Mouse (Mus musculus) neural tube, embryonic 11.5 days (tissue): ENCODE measurements around the gene Gm9733. TPM values are rescaled to one million over a fixed set of nuclear protein-coding genes. Genes with fewer than 3 reads are reported as not detected.

Experiments
- ATAC-seq: fragments of 200-750 bp; cut with Nextera tagmentation; 2 replicates; pipeline ENCODE4 v1.8.0; 2017; ENCODE audit warnings: moderate number of reproducible peaks, mild to moderate bottlenecking, moderate TSS enrichment, moderate library complexity; ENCODE audit not compliant: insufficient read depth, low FRiP score, low TSS enrichment
- DNase-seq: peaks from one replicate; pipeline ENCODE4 v3.0.0-alpha.2; 2015; ENCODE audit warnings: low spot score
- H3K27ac ChIP-seq: fragments of 300-500 bp; sonication (generic); 2 replicates; pipeline ENCODE4 v1.5.1; 2014; ENCODE audit warnings: low read depth, mild to moderate bottlenecking, low read length
- H3K27me3 ChIP-seq: fragments of 300-500 bp; sonication (generic); 2 replicates; pipeline ENCODE4 v1.6.1; 2014; ENCODE audit warnings: mild to moderate bottlenecking, low read length, mixed read lengths; ENCODE audit not compliant: control insufficient read depth, insufficient read depth
- H3K36me3 ChIP-seq: fragments of 300-500 bp; sonication (generic); 2 replicates; pipeline ENCODE4 v1.6.1; 2014; ENCODE audit warnings: mild to moderate bottlenecking, low read length, moderate library complexity, mixed read lengths; ENCODE audit not compliant: control insufficient read depth, insufficient read depth
- H3K4me1 ChIP-seq: fragments of 300-500 bp; sonication (generic); 2 replicates; pipeline ENCODE4 v1.6.1; 2014; ENCODE audit warnings: low read length, mixed read lengths; ENCODE audit not compliant: control insufficient read depth, insufficient read depth
- H3K4me2 ChIP-seq: fragments of 300-500 bp; sonication (generic); 2 replicates; pipeline ENCODE4 v1.6.1; 2014; ENCODE audit warnings: low read depth, mild to moderate bottlenecking, moderate library complexity
- H3K4me3 ChIP-seq: fragments of 300-500 bp; sonication (generic); 2 replicates; pipeline ENCODE4 v1.5.1; 2014; ENCODE audit warnings: low read depth, low read length
- H3K9ac ChIP-seq: fragments of 300-500 bp; sonication (generic); 2 replicates; pipeline ENCODE4 v1.6.1; 2014; ENCODE audit warnings: mild to moderate bottlenecking, low read length
- H3K9me3 ChIP-seq: fragments of 300-500 bp; sonication (generic); 2 replicates; pipeline ENCODE4 v1.6.1; 2016; ENCODE audit warnings: low read length; ENCODE audit not compliant: control insufficient read depth
- WGBS: fragments of 180-500 bp; shearing (Covaris S2); extraction: QIAGEN DNeasy Blood & Tissue Kit; methylation state at CpG from one replicate; pipeline ENCODE4 v1.1.7; 2014; 5-methylcytosine and 5-hydroxymethylcytosine counted together
- polyA plus RNA-seq: library from polyadenylated mRNA; unstranded; fragments of >200 nt; fragmentation: Nextera tagmentation; extraction: Ambion mirVana; gene quantifications from 2 replicates; pipeline ENCODE4 v1.2.1, GENCODE M21; 2014

The Gm9733 gene
- polyA plus RNA-seq, 1 experiment from 2014 or later, result not detected

DNA sequence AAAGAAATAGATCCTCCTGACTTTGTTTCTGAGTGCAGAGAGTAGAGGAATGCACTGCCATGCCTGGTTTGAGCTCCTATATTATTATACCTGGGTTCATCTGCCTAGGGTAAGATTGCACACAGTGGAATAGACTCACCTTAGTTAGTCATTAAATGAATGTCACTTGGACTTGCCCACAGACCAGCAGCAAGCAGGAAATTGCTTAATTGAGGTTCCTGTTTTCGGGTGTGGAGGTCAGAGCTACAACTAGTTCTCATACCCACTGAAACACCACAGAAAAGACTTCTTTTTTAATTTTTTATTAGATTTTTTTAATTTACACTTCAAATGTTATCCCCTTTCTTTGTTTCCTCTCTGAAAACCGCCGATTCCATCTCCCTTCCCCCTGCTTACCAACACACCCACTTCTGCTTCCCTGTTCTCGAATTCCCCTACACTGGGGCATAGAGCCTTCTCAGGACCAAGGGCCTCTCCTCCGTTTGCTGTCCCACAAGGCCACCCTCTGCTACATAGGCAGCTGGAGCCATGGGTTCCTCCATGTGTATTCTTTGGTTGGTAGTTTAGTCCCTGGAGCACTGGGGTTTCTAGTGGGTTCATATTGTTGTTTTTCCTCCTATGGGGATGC is 56.1 kb downstream of the Gm9733 start:
- Histone ChIP-seq H3K9ac (no peak overlapping the region), H3K36me3 (no peaks in the 10 kb centered on the region), H3K27ac (no peak overlapping the region), H3K4me2 (no peak overlapping the region), H3K4me3 (no peak overlapping the region), H3K9me3 (no peaks in the 10 kb centered on the region), H3K27me3 (no peaks in the 10 kb centered on the region), H3K4me1 (no peaks in the 10 kb centered on the region)
- ATAC-seq (no peak), DNase-seq (no peak)
- 86% methylated on average over 5 of the region's 5 CpGs for WGBS

DNA sequence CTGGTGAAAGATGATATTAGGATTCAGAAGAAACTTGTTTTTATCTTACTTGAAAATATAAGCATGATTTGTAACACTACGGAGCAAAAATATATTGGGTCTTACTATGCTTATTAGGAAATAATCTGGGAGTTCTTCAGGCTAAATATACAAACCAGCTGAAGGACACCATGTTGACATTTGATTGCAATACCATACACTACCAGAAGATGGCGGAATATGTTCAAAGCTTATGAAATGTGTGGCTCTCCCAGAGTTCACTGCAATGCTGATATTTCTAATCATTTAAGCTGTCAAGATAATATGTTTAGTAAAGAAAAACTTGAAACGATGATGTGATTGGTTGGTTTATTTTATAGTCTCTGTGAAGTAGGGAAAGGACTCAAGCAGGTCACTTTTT is 67.7 kb downstream of the Gm9733 start:
- no peaks in the 10 kb centered on the region for H3K4me1 ChIP-seq
- peak; percentile 69; the same call in 1 of the 2 replicates for ATAC-seq
- no peak overlapping the region for H3K9ac ChIP-seq
- WGBS, result 12% methylated on average over 3 of the region's 3 CpGs
- no peak for DNase-seq
- H3K36me3 ChIP-seq, result no peaks in the 10 kb centered on the region
- H3K4me3 ChIP-seq, result no peak overlapping the region
- no peak overlapping the region for H3K4me2 ChIP-seq
- H3K27me3 ChIP-seq, result no peaks in the 10 kb centered on the region
- no peak overlapping the region for H3K27ac ChIP-seq
- no peaks in the 10 kb centered on the region for H3K9me3 ChIP-seq

DNA sequence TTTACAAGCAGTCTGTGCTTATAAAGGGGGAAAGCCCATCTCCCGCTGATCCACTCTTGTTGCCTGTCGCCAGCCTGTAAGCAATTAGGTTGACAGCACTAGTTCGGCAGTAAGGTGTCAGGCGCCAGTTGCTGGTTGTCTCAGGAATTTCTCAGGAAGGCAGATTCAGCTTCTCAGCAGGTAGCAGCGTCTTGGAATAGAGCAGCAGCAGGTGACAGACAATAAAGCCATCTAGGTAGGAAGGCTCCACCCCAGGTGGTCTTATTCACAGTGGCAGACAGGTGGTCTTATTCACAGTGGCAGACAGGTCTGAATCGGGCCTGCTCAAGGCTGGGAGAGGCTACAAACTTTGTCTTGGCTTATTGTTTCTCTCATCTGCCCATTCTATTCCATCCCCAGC is 76.4 kb downstream of the Gm9733 start:
- Histone ChIP-seq H3K9ac (no peak overlapping the region), H3K4me1 (no peaks in the 10 kb centered on the region), H3K4me2 (no peak overlapping the region), H3K9me3 (no peaks in the 10 kb centered on the region), H3K4me3 (no peak overlapping the region), H3K27me3 (no peaks in the 10 kb centered on the region), H3K27ac (no peak overlapping the region), H3K36me3 (no peaks in the 10 kb centered on the region)
- ATAC-seq (no peak), DNase-seq (no peak)
- 81% methylated on average over 6 of the region's 6 CpGs for WGBS

Other genes with a start within 250 kb of the Gm9733 start
- not detected in 2 replicates for gene Sirpb1a, start 94.2 kb upstream of the Gm9733 start, polyA plus RNA-seq
- not detected in 2 replicates for gene Sirpb1b, start 242.8 kb upstream of the Gm9733 start, polyA plus RNA-seq